Mouse (Mus musculus) frontal cortex, adult (tissue): ENCODE measurements around the gene Lypd6.

Experiments
- ATAC-seq: cut with Nextera tagmentation; 2 replicates; pipeline ENCODE4 v1.9.2; 2017; ENCODE audit warnings: mild to moderate bottlenecking, moderate library complexity, mixed read lengths; ENCODE audit not compliant: low TSS enrichment

The Lypd6 gene

GRCm38 (mm10) chr2:50110167-50110566 is 43.9 kb downstream of the Lypd6 start:
- peak; percentile 86 for ATAC-seq

DNA sequence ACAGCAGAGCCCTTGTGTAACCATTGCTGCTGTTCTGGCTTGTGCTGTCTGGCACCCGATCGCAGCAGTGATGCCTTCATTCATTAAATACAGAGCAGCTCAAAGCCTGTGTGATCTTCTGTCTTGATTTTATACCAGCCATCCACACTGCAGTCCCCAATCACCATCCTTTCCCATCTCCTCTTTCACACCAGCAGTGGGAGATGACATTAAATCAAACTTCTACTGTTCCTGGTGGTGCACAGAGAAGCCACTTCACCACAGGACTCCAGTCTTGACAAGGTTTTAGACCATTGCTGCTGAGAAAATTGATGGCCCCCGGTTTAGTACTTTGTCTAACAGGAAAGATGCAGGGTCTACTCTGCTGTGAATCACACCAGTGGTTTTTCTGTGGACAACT is 44.9 kb downstream of the Lypd6 start:
- ATAC-seq, result no peak

DNA sequence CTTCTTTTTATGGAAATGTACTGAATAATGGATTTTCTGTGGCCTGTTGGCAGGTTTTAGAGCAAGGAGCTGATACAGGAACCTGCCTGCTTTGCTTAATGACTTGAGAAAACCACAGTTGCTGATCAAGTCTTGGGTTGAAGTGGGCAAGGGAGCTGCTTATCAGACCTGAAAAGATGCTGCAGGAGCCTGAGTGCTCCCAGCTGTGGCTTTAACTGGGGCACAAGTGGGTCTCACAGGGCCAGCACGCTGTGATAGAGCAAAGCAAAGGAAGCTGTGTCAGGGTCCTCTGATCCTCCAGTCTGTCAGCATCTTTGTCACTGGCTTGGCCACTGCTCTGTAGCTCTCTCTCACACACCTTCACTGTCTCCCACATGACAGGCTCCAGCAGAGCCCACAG is 45.4 kb downstream of the Lypd6 start:
- ATAC-seq, result no peak

GRCm38 (mm10) chr2:50112427-50112826 is 46.2 kb downstream of the Lypd6 start:
- ATAC-seq, result no peak

DNA sequence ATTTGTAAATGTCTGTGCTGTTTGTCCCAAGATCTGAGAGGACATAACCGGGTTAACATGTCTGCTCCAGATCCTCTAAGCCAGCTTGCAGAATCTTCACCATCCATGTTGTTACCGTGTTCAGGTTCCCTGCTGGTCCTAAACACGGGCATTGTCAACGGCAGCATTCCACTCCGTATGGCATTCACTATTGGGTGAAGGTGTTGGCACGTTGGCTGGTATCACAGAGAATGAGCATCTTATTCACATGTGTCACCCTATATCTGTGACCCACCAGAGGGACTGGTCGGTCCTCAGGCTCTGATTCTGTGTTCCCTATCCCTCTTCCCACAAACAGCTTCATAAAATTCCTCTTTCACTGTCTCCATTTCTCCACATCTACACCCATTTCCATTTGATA is 52.9 kb downstream of the Lypd6 start:
- no peak for ATAC-seq

DNA sequence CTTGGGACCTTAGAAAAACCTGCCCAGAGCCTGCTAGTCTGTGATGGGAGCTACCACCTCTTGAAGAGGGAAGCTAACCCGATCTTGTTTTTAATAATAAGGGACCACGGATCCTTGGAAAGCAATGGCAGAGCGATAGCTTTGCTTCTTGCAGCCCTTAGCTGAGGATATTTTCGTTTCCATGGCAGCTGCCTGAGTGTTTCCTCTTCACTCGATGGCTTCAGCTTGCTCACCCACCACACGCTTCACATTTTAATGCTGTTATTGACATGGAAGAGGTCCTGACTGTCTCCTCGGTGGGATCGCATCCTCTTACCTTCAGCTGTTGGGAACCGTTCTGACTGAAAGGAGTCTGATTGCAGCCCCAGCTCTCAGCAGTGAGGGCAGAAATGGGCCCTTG is 54.6 kb downstream of the Lypd6 start:
- peak; percentile 69 for ATAC-seq

DNA sequence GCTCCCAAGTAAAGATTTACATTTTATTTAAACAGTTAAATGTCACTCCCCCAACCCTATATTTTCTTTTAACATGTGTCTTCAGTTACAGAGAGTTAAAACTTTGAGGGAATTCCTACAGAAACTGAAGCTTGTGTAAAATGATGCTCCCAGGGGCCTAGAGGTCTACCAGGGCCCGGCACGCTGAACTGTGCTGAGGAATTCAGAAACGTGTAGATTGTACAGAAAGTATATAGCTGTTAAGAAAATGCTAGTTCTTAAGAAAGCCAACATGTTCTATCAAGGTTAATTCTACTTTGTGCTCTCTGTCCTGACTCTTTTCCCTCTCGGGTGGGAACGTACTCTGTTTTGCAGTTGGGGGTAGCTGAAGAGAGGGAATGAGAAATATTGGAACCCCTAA is 57.1 kb downstream of the Lypd6 start:
- no peak for ATAC-seq

DNA sequence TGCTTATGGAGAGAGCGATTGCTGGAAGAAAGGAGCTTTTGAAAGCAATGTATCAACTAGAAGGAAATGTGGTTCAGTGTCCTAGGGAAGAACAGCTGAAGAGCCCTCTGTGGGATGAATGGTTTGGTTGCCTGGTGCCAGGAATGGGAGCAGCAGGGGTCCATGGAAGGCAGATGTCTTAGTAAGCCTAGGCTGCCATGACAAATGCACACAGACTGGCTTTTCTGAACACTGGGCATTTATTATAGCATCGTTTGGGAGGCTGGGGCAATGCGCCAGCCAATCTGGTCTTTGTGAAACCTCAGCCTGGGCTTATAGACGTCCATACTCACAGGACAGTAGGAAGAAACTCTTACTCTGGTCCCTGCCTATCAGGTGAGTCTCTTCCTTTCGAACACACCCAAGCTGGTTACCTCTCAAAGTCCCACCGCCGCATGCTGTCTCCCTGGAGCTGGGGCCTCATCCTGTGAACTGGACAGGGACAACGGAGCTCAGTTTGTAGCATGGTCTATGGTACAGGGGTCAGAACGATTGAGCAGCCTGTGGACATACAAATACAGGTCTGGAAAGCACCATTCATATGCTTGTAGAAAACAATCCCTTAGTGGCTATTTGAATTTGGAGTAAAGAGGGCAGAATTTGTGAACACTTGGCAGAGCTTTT is 61.4 kb downstream of the Lypd6 start:
- no peak for ATAC-seq

DNA sequence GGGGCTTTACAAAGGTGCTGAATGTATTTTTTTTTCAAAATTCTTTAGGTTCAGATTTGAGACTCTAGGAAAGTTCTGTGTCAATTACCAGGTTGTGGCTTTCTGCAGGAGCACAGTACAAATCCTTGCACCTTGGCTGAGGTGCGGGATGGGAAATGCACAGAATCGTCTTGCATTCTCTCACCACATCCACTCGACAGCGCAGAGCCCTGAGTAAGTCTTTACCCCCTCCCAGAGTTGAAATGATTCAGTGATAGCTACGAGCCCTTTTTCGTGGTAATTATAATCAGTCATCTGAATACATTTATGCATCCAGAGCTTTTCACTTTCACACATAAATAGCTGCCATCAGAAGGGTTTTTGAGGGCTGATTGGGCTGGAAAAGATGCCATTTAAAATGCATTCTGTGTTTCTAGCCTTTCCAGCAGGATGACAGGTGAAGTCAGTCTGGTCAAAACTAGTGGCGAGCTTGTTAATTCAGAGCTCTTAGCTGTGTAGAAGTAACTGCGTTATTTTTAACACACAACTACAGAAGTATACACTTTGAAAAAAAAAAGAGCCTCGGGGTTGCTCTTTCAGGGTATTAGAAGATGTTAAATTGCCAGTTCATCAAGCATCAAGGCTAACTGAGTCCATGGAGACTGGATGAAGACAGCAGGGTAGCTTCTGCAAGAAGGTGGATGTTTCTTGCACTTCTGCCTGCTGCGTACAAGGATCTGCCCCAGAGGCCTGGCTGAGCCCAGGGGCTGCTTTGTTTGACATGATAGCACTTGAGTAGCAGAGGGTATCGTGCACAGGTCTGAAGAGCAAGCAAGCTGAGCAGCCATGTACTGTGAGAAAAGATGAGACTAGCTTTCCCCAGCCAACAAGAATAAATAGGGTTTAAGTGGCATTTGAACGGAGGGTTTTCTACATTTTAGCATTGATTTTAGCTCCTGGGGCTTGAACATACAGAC is 62.4 kb downstream of the Lypd6 start:
- ATAC-seq, result peak; percentile 79

DNA sequence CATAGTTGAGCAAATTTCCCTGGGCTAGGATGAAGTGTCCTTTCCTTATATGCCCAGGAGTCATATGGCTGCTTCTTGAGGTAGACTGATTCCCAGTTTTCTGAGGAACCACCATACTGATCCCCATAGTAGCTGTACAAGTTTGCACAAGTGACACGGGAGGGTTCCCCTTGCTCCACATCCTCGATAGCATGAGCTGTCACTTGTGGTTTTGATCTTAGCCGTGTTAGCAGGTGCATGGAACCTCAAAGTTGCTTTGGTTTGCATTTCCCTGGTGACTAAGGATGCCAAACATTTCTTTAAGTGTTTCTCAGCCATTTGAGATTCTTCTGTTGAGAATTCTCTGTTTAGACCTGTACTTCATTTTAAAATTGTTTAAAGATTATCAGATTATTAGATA is 64.4 kb downstream of the Lypd6 start:
- ATAC-seq, result no peak

GRCm38 (mm10) chr2:50143672-50144071 is 77.4 kb downstream of the Lypd6 start:
- ATAC-seq, result no peak

GRCm38 (mm10) chr2:50147308-50147707 is 81.1 kb downstream of the Lypd6 start:
- 0 out of 2 replicates have a peak, but pooled peaks have one; percentile 38 for ATAC-seq

DNA sequence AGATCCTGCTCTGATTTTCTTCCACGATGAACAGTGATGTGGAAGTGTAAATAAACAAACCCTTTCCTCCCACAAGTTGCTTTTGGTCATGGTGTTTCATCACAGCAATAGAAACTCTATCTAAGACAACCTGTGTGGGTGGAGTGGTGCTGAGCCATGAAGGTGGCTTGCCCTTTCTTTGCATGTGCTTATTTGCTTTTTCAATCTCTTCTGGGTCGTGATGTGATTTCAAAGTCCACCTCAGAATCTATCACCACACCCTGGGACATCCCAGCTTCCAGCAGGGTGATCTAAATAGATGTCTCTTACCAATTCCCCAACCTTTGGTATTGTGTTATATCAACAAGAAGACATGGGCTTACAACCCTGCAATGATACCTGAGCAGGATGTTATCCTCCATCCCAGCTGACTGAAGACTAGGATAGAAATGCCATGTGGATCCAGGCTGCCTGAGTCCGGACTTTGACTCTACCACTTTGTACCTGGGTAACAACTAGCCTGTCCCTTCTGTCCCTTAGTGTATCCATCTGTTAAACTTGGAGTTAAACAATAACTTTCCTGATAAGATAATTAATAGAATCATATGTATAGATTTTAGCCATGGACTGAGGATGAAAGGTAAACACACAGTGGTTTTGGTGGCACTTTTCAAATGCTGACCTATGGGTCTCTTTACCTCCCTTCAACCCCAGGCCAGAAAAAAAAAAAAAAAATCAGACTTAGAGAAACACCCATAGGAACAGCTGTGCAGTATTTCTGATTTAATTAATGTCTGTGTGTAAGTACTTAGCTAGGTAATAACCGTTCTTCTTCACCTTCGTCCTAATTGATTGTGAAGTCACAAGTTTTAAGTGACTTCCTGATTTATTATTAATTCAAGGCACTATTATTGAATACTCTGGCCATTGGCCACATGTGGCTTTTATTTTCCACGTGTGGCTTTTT is 83.3 kb downstream of the Lypd6 start:
- ATAC-seq, result no peak

DNA sequence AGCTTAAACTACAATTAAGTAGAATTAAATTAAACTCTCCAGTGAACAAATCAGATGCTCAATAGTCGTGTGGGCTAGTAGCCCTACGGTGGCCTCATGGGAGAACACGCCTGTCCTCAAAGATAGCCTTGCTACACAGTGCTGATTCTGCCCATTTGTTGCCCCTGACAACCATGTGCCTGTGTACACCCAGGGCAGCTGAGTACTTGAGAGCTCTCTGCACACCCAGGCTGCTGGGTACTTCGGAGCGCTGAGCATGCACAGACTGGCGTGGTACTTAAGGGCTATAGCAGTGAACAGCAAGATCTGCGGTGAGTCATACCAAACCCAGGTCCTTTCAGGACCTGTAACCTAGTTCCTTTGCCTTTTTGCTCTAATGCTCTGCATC is 84.0 kb downstream of the Lypd6 start:
- 0 out of 2 replicates have a peak, but pooled peaks have one; percentile 31 for ATAC-seq

- no peak for ATAC-seq
Observed at GRCm38 (mm10) chr2:50150816-50151215, 84.6 kb downstream of the Lypd6 start.

DNA sequence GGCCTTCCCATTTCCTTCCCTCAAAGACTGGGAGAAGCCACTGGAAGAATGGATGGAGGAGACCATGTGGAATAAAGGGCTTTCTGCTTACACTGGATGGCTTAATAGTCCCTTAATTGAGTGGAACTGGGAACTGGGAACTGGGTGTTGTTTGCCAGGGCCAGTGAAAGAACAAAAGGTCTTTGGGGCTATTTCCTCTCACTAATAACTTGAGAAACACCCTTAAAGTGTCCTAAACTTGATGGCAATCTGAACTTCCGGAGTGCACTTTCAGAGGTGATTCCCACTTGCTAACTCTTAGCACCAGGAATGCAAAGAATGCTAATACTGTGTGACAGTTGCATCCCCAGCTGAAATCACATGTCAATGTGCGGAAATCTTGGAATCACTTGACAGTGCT is 85.2 kb downstream of the Lypd6 start:
- ATAC-seq, result peak; percentile 38; the same call in 1 of the 2 replicates

DNA sequence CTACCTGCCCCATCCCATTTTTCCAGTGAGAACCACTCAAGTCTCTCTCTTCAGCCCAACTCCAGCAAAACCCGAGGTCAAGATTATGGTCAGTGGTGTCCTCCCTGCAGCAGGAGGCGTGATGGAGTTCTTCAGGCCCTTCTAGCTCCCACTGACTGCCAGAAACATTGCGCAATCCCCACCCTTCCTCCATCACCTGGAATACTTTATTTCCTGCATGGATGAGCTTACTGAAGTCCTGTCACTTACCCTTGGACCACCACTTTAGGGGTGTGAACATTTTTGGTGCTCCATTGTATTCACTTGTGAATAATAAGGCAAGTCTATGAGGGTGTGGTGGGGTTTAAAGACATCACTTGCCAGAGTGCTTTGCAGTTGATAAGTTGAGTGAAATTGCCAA is 85.7 kb downstream of the Lypd6 start:
- no peak for ATAC-seq

- no peak for ATAC-seq
Observed at GRCm38 (mm10) chr2:50156009-50156408, 89.8 kb downstream of the Lypd6 start.

DNA sequence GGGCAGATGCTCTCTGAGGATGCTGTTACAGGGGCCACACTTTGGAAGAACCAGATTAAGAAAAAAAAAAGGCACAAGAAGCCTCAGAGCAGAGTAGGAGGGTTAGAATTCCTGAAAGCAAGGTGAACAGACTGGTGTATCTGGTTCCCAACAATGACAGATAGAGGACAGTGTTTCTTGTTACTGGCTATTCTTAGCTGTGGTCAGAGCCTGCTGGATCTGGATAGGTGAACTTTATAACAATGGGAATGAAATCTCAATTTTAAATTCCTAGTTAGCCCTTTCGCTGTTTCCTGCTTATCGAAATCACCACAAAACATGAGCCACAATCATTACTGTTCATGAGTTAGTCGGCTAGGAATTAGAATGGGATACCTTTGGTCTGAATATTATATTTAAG is 93.8 kb downstream of the Lypd6 start:
- ATAC-seq, result no peak

GRCm38 (mm10) chr2:50163608-50164007 is 97.4 kb downstream of the Lypd6 start:
- no peak for ATAC-seq

- no peak for ATAC-seq
Observed at GRCm38 (mm10) chr2:50165277-50165676, 99.0 kb downstream of the Lypd6 start.

DNA sequence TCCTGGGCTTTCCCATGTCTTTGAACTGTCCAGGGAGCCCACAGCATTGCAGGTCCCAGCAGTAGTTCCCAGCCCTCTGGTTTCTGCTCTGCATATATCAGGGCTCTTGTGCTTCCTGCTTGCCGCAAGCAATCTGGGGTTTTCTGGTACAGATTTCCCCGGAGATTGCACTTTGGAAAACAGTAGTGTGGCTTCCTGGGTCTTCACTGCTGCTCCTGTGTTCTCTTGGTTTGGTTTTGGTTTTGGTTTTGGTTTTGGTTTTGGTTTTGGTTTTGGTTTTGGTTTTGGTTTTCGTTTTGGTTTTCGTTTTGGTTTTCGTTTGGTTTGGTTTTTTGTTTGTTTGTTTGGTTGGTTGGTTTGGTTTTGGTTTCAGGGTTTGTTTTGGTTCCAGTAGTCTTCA is 99.9 kb downstream of the Lypd6 start:
- no peak for ATAC-seq
